Mouse (Mus musculus) embryonic facial prominence, embryonic 10.5 days (tissue): ENCODE data around the gene Rprml. TPM values are rescaled to one million over a fixed set of nuclear protein-coding genes. Genes with fewer than 3 reads are reported as not detected.

Experiments
- DNase-seq: peaks from one replicate; pipeline ENCODE4 v3.0.0-alpha.2; 2017; ENCODE audit warnings: low spot score
- H3K27ac ChIP-seq: fragments of 300-500 bp; sonication (generic); replicated peaks from 2 replicates; pipeline ENCODE4 v1.5.1; 2016; ENCODE audit warnings: mild to moderate bottlenecking
- H3K27me3 ChIP-seq: fragments of 300-500 bp; sonication (generic); replicated peaks from 2 replicates; pipeline ENCODE4 v1.6.1; 2016; ENCODE audit warnings: low read depth, mild to moderate bottlenecking; ENCODE audit not compliant: poor library complexity, severe bottlenecking
- H3K36me3 ChIP-seq: fragments of 300-500 bp; sonication (generic); replicated peaks from 2 replicates; pipeline ENCODE4 v1.6.1; 2016; ENCODE audit warnings: mild to moderate bottlenecking, moderate library complexity
- H3K4me1 ChIP-seq: fragments of 300-500 bp; sonication (generic); 2 replicates; pipeline ENCODE4 v1.6.1; 2016
- H3K4me3 ChIP-seq: fragments of 300-500 bp; sonication (generic); 2 replicates; pipeline ENCODE4 v1.5.1; 2016; ENCODE audit warnings: mild to moderate bottlenecking, moderate library complexity
- H3K9me3 ChIP-seq: fragments of 300-500 bp; sonication (generic); 2 replicates; pipeline ENCODE4 v1.6.1; 2016; ENCODE audit warnings: mild to moderate bottlenecking
- WGBS: fragments of 180-500 bp; shearing (Covaris S2); methylation state at CpG from one replicate; pipeline ENCODE4 v1.1.7; 2016; 5-methylcytosine and 5-hydroxymethylcytosine counted together
- polyA plus RNA-seq: library from polyadenylated mRNA; unstranded; fragments of >200 nt; fragmentation: Nextera tagmentation; extraction: Ambion mirVana; gene quantifications from 2 replicates; pipeline ENCODE4 v1.2.1, GENCODE M21; 2016

Gene Rprml
- polyA plus RNA-seq, 1 experiment from 2014 or later, result 0.39 TPM

DNA sequence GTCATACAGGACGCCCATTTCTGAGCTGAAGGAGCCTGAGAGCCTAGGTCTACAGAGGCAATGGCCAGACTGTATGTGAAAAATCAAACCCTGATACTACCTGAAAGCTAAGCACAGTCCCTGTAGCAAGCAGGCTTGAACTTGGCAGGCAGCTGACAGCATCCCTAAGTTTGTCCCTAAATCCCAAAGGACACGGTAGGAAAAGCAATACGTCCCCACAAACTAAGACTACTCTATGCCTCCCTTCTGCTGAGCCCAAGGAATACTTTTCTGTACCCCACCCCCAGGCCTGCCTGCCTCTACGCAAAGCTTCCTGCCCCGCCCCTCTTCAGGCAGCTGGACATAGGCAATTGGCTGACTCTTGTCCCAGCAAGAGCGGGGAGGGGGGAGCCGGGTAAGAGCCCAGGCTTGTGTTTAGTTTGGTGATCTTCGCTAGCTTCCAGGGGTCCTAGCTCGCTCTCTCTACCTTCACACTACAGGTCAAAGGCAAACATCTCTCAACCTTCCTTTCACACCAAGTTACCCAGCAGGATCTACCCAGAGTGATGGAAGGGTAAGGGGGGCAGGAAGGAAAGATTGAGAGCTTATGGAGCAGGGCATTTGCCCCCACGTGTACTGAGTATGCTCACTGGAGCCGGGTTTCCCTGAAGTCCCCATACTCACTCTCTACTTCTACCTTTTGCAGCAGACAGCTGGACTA is 1.3 kb upstream of the Rprml start:
- WGBS, result 9% methylated on average over 11 of the region's 11 CpGs
- Histone ChIP-seq H3K27me3 (peaks cover 78% of the 10 kb centered on the region), H3K36me3 (no peaks in the 10 kb centered on the region), H3K27ac (no peak overlapping the region), H3K9me3 (no peaks in the 10 kb centered on the region), H3K4me3 (peak overlapping the region; percentile 2; the same call in 1 of the 2 replicates), H3K4me1 (peaks cover 38% of the 10 kb centered on the region)
- peak; percentile 61 for DNase-seq

DNA sequence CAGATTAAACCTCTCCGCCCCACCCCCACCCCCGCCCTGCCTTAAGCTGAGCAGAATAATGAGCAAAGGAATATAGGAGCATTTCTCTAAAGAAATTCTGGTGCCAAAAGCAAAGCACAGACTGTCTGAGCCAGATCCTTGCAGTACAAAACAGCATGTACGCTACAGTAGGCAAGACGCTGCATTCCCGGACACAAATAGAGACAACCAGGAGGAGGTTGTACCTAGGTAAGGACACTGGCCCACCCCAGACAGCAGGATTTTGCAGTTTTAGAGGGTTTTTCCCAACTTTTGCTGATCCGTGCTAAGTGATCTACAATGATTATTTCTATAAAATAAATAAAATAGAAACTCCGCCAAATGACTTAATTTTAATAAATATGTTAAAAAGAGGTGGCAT is 714 bp upstream of the Rprml start:
- Histone ChIP-seq H3K27me3 (peaks cover 80% of the 10 kb centered on the region), H3K27ac (no peak overlapping the region), H3K4me3 (0 out of 2 replicates have a peak overlapping the region, but pooled peaks have one; percentile 2), H3K9me3 (no peaks in the 10 kb centered on the region), H3K4me1 (peaks cover 38% of the 10 kb centered on the region), H3K36me3 (no peaks in the 10 kb centered on the region)
- no peak for DNase-seq
- 26% methylated on average over 7 of the region's 7 CpGs for WGBS

DNA sequence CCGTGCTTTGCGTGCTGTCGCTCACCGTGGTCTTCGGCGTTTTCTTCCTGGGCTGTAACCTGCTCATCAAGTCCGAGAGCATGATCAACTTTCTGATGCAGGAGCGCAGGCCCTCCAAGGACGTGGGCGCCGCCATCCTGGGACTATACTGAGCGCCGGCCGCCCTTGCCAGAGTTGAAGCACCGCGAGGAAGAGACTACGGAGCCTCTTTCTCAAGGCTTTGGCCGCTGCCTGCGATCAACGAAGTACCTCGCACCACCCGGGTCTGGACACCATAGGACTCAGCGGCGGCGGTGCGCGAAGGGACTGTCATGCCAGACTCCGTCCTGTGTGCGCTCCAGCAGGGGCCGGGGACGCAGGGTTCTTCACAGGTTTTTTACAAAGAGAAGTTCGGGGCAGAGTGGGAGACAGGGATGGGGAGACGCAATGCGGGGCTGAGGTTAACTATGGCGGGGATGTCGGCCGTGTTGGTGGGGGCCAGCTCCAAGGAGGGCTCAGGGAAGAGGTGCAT is 668 bp downstream of the Rprml start:
- DNase-seq, result peak; percentile 40
- no peak overlapping the region for H3K27ac ChIP-seq
- H3K27me3 ChIP-seq, result peaks cover 92% of the 10 kb centered on the region
- H3K9me3 ChIP-seq, result no peaks in the 10 kb centered on the region
- H3K4me3 ChIP-seq, result peak overlapping the region; percentile 54
- H3K36me3 ChIP-seq, result no peaks in the 10 kb centered on the region
- H3K4me1 ChIP-seq, result peaks cover 38% of the 10 kb centered on the region
- WGBS, result 2% methylated on average over 37 of the region's 37 CpGs

DNA sequence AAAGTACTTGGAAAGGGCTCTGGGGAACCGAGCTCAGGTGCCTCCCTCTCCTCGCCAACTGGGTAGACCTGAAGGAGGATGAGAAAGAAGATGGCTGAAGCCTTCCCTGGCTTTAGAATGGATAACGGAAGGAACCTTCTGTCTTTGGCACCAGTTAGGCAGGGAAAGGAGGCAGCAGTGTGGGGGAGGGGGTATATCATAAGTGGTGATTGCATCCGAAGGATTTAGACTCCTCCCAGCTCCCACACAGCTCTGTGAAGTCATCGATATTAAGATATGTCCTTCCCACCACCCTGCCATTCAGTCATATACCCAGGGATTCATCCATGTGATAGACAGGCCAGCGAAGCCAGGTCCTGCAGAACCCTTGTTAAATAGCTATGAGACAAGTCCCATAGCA is 2.1 kb downstream of the Rprml start:
- DNase-seq, result no peak
- H3K4me3 ChIP-seq, result no peak overlapping the region
- peaks cover 28% of the 10 kb centered on the region for H3K4me1 ChIP-seq
- H3K27me3 ChIP-seq, result peaks cover 95% of the 10 kb centered on the region
- no peaks in the 10 kb centered on the region for H3K9me3 ChIP-seq
- 82% methylated on average over 6 of the region's 6 CpGs for WGBS
- H3K27ac ChIP-seq, result no peak overlapping the region
- H3K36me3 ChIP-seq, result no peaks in the 10 kb centered on the region

DNA sequence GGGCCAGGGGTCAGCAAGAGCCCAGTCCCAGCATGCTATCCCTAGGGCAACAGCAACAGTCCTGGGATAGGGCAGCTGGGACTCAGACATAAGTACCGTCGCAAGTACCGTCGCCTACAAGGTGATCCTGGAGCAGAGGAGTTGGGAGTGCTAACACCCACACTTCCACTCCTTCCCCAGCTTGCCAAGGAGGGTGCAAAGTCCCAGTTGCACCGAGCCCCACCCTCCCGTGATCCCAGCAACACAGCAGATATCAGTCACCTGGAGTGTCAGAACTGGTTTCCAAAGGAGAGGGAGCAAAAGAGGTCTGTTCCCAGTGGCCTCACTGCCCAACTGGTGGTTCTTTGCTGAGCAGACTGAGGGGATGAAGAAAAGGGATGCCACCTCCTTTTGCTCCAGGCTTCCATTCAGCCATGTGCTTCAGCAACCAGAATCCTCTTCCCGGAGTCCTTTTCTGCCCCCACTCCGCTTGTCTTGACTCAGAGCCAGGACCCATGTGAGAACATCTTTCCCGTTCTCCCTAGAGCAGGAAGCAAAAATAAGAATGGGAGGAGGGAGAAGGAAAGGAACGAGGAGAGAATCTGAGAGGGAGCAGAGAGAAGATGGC is 4.1 kb downstream of the Rprml start:
- Histone ChIP-seq H3K4me1 (peaks cover 19% of the 10 kb centered on the region), H3K27ac (no peak overlapping the region), H3K36me3 (no peaks in the 10 kb centered on the region), H3K27me3 (peaks cover 89% of the 10 kb centered on the region), H3K9me3 (no peaks in the 10 kb centered on the region), H3K4me3 (no peak overlapping the region)
- 77% methylated on average over 10 of the region's 10 CpGs for WGBS
- DNase-seq, result no peak

DNA sequence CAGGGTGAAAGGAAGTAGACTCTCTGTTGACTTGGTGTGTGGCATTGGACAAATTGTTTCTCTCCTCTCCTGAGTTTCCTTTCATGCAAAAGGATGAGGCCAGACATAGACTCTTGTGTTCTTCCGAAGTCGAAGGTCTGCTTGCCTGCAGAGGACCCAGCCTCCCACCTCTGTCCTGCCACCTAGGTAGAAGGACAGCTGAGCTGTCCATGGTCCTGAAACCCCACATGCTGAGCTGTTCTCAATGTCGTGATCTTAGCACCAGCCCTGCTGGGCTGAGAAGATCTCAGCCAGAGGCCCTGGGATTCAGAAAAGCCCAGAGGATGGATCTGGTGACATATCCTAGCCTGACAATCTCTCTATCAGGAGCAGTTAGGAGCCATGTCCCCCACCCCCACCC is 7.2 kb downstream of the Rprml start:
- DNase-seq, result peak; percentile 79
- Histone ChIP-seq H3K36me3 (no peaks in the 10 kb centered on the region), H3K4me3 (no peak overlapping the region), H3K27me3 (peaks cover 58% of the 10 kb centered on the region), H3K9me3 (no peaks in the 10 kb centered on the region), H3K27ac (no peak overlapping the region), H3K4me1 (no peaks in the 10 kb centered on the region)
- WGBS, result 9% methylated on average over 3 of the region's 3 CpGs

DNA sequence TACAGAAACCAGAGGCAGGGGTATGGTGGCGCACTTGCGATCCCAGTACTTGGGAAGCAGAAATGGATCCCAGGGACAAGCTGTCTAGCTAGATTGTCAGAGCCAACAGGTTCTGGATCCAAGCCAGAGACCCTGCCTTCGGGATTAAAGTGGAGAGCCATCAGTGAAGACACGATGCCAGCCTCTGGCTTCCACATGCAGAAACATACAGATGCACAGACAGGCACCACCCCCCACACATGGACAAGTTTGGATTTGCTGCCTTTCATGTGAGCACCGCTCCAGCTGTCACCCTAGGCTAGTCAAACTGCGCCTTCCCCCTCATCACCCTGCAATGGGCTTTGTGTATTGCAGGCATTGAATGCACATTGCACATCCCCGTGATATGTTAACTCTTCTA is 8.8 kb downstream of the Rprml start:
- Histone ChIP-seq H3K27ac (no peak overlapping the region), H3K27me3 (peaks cover 45% of the 10 kb centered on the region), H3K4me3 (no peak overlapping the region), H3K9me3 (no peaks in the 10 kb centered on the region), H3K36me3 (no peaks in the 10 kb centered on the region), H3K4me1 (no peaks in the 10 kb centered on the region)
- 89% methylated on average over 7 of the region's 7 CpGs for WGBS
- no peak for DNase-seq

DNA sequence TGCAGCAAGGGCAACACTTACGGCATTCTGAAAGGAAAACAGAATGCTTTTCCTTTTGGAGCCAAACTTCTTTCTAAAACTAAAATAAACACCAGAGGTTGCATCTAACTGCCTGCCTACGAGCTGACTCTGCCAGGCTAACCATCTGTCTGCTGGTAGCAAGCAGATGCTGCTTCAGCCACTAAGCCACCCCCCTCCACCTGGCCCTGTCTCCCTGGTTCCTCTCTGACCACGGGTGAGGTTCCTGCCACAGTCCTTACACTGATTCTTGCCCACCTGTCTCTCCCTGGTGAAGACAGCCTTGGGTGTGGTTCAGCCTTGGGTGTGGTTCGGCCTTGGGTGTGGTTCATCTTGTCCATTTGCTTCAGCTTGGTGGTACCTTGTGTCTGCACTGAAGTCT is 12.5 kb downstream of the Rprml start:
- H3K27ac ChIP-seq, result no peak overlapping the region
- H3K4me1 ChIP-seq, result peaks cover 12% of the 10 kb centered on the region
- no peaks in the 10 kb centered on the region for H3K9me3 ChIP-seq
- H3K27me3 ChIP-seq, result peaks cover 34% of the 10 kb centered on the region
- H3K4me3 ChIP-seq, result no peak overlapping the region
- no peak for DNase-seq
- 61% methylated on average over 4 of the region's 4 CpGs for WGBS
- H3K36me3 ChIP-seq, result no peaks in the 10 kb centered on the region

DNA sequence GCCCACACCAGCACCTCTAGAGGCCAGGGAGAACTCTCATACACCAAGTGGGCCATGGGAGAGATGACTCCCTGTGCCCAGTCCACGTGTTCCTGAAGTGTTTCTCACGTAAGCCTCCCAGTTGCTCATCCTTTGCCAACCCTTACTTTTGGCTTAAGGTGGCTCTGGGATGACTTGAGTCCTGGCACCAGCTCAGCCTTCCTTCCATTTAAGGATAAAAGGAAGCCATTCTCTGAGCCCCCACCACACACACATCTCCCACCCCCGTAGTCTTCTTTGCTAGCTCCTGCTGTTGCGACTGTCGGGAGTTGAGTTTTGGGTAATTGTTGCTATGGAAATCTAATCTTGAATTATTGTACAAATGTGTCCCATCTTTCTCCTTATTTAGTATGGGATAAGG is 13.2 kb downstream of the Rprml start:
- peaks cover 17% of the 10 kb centered on the region for H3K4me1 ChIP-seq
- H3K9me3 ChIP-seq, result no peaks in the 10 kb centered on the region
- no peak overlapping the region for H3K4me3 ChIP-seq
- no peaks in the 10 kb centered on the region for H3K36me3 ChIP-seq
- H3K27me3 ChIP-seq, result peaks cover 34% of the 10 kb centered on the region
- DNase-seq, result no peak
- no peak overlapping the region for H3K27ac ChIP-seq
- WGBS, result 83% methylated on average over 5 of the region's 5 CpGs

DNA sequence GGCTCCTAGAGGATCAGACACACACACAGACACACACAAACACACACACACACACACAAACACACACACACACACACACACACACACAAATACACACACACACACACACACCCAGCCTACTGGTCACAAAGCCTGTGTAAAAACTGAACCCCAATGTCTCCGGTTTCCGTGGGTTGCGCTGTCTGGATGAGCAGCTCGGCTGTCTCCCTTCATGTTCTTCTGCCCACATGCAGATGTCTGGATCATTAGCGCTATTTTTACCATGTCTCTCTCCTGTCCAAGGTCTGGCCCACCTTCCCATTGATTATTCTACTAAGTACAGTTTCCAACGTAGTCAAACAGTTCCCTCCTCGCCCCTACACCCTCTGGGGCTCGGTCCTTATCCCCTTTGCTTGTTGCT is 13.7 kb downstream of the Rprml start:
- H3K4me1 ChIP-seq, result peaks cover 17% of the 10 kb centered on the region
- no peaks in the 10 kb centered on the region for H3K36me3 ChIP-seq
- H3K4me3 ChIP-seq, result no peak overlapping the region
- no peak overlapping the region for H3K27ac ChIP-seq
- 88% methylated on average over 8 of the region's 8 CpGs for WGBS
- no peaks in the 10 kb centered on the region for H3K9me3 ChIP-seq
- peaks cover 33% of the 10 kb centered on the region for H3K27me3 ChIP-seq
- DNase-seq, result no peak

DNA sequence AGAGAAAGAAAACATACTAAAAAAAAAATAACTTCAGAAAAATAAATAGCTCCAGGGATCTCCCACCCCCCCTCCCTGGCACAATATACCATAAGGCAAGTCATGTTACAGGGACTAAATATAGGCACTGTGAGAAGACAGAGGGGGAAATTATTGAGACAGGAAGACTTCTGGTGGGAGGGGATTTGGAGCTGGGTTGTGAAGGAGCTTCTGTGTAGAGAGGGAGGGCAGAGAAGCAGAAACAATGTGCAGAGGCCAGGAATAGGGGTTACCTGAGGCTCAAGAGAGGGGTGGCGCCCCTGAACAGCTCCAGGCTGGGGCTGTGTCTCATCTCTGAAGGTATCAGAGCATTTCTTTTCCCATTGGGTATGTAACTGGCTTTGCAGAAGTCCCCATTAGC is 16.3 kb downstream of the Rprml start:
- 60% methylated on average over 1 of the region's 1 CpGs for WGBS
- Histone ChIP-seq H3K36me3 (no peaks in the 10 kb centered on the region), H3K9me3 (no peaks in the 10 kb centered on the region), H3K27ac (no peak overlapping the region), H3K4me1 (peaks cover 17% of the 10 kb centered on the region), H3K4me3 (no peak overlapping the region), H3K27me3 (peaks cover 31% of the 10 kb centered on the region)
- DNase-seq, result no peak

DNA sequence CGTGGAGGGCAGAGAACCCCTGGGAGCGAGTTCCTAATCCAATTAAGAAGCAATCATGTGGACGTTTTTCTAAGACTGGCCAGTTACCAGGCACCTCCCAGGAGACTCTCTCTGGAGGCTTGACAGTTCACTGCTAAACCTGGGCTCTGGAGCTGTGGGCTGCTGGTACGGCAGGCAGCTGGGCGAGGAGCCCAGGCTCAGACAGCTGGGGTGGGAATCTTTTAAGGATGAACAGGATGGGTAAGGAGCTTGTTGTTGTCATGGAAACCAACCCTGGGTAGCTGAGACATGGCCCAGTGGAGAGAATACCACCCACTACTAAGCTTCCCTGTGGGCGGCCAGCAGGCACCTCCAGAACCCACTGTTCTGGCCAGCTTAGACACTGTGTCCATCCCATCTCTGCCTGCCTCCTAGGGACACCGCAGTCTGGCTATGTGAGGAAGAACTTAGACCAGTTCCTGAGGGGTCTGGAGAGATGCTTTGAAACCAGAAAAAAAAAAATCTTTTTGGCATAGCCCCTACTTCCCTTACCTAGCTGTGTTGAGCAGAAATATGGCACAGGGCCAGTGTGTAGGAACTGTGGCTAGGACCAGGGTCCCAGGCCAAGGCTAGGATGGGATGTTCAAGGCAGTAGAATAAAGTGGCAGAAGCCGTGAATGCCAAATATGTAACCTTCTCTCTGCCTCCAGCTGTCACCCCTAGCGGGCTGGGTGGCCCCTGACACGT is 17.0 kb downstream of the Rprml start:
- H3K4me1 ChIP-seq, result peaks cover 17% of the 10 kb centered on the region
- 25% methylated on average over 10 of the region's 10 CpGs for WGBS
- DNase-seq, result no peak
- no peaks in the 10 kb centered on the region for H3K9me3 ChIP-seq
- no peak overlapping the region for H3K27ac ChIP-seq
- no peaks in the 10 kb centered on the region for H3K36me3 ChIP-seq
- peaks cover 31% of the 10 kb centered on the region for H3K27me3 ChIP-seq
- H3K4me3 ChIP-seq, result no peak overlapping the region
